Mouse (Mus musculus) layer of hippocampus, adult 6 months (tissue): Measurements from ENCODE around the gene Vmn1r25. TPM values are rescaled to one million over a fixed set of nuclear protein-coding genes. Genes with fewer than 3 reads are reported as not detected.

Source experiments
- long read RNA-seq, 2 experiments: library from polyadenylated mRNA; unstranded; transcript quantifications; one replicate each; pipeline ENCODE4 v2.0.0; 2019 to 2020
- polyA plus RNA-seq: library from polyadenylated mRNA; unstranded; fragments of <200 nt; fragmentation: Nextera tagmentation; gene quantifications from 2 replicates; pipeline ENCODE4 v1.2.3, GENCODE M21; 2021

Gene Vmn1r25
- not detected in 2 replicates for polyA plus RNA-seq
- long read RNA-seq, experiment 1, result 0 reads
- long read RNA-seq, experiment 2, result 0 reads

DNA sequence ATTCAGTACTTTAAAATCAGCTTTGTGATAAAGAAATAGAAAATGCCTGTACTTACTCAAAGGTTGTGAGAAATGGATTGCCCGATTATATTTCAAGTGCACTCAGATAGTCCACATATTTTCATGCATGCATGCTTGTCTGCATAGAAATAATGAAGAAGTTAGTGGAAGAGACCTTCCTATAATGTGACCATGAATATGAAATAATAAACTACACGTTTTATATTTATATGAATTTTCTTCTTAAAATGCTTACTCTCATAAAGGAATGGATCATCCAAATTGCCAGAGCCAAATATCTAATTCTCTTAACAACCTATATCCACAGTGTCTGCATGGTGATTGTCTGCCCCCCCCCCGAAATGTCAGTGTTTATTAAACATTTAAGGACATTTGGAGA lies at the start of gene Vmn1r25:
Vmn1r25 (minus strand) TSS at position 101 of the 400 bp plus-strand sequence.

DNA sequence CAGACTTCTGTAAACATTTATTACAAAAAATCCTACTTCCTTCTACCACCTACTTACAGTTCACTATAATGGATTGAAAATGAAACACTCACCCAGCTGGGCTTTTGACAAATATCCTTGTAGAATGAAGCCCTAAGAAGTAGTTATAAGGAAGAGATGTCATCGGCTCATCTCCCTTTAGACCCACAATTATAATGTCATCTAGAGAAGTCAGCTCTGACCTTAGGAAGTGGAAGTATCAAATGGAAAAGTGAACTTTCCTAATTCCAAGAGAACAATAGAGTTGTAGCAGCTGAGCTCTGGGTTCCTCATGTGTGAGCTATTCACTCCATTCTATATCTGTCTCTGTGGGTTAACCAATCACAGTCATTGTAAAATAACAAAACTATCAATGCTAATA lies 34.4 kb upstream of the Vmn1r25 start, which contains the start of gene Vmn1r26:
Vmn1r26 (minus strand) TSS at position 101 of the 400 bp plus-strand sequence.

DNA sequence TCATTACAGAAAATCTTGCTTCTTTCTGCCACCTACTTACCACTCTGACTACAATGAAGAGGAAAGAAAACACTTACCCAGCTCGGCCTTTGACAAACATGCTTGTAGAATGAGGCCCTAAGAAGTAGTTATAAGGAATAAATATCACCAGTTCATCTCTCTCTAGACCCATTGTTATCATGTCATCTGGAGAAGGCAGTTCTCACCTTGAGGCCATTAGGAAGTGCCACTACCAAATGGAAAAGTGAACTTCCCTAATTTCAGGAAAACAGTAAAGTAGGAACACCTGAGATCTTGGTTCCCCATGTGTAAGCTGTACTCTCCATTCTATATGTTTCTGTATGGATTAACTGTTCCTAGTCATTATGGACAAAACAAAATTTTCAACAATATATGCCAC lies 19.2 kb downstream of the Vmn1r25 start, which contains the start of gene Vmn1r24:
Vmn1r24 (minus strand) TSS at position 101 of the 400 bp plus-strand sequence.

Other genes with a start within 250 kb of the Vmn1r25 start
- gene Vopp1, start 155.7 kb downstream of the Vmn1r25 start, polyA plus RNA-seq, result 34.6 and 37.1 TPM in 2 replicates
- gene Vmn1r21, start 130.5 kb downstream of the Vmn1r25 start, polyA plus RNA-seq, result not detected in 2 replicates
- gene Vmn1r22, start 72.8 kb downstream of the Vmn1r25 start, polyA plus RNA-seq, result not detected in 2 replicates
- gene Vmn1r23, start 54.0 kb downstream of the Vmn1r25 start, polyA plus RNA-seq, result not detected in 2 replicates
- not detected in 2 replicates for gene Vmn1r24, start 19.3 kb downstream of the Vmn1r25 start, polyA plus RNA-seq
- gene Vmn1r26, start 34.3 kb upstream of the Vmn1r25 start, polyA plus RNA-seq, result not detected in 2 replicates
- not detected in 2 replicates for gene Vmn1r27, start 238.0 kb upstream of the Vmn1r25 start, polyA plus RNA-seq